Mouse (Mus musculus): ENCODE data around the gene Ell3. TPM values are rescaled to one million over a fixed set of nuclear protein-coding genes. Genes with fewer than 3 reads are reported as not detected.

Ell3 gene
- polyA plus RNA-seq, 1 experiment: not detected

DNA sequence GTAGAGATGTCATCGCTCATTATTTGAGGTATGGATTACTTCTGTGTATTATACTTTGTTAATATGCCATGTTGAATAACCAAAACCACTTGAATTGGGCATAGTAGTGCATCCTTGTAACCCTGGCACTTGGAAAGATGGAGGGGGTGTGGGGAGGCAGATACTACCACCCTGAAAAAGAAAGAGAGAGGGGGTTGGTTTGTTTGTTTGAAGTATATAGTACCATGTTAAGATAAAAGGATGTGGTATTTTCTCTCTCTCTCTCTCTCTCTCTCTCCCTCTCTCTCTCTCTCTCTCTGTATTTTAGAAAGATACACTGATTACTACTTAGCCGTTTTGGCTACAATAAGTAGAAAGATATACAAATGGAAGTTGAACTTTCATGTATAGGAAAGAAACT is 18.2 kb downstream of the Ell3 start:
- TF ChIP-seq GATA1 (IDR thresholded peaks at IDR 0.05; ENCODE audit: borderline replicate concordance, low read length) (no peak), FLI1 (IDR thresholded peaks at IDR 0.05; ENCODE audit: low read length) (no peak)
- no peak overlapping the region for H3K4me3 ChIP-seq (replicated peaks)
- H3K36me3 ChIP-seq (replicated peaks; ENCODE audit: low read length): peaks cover 93% of the 10 kb centered on the region
- H3K4me1 ChIP-seq: peaks cover 13% of the 10 kb centered on the region
- H3K27me3 ChIP-seq (replicated peaks): no peaks in the 10 kb centered on the region
- no peaks in the 10 kb centered on the region for H3K9me3 ChIP-seq

DNA sequence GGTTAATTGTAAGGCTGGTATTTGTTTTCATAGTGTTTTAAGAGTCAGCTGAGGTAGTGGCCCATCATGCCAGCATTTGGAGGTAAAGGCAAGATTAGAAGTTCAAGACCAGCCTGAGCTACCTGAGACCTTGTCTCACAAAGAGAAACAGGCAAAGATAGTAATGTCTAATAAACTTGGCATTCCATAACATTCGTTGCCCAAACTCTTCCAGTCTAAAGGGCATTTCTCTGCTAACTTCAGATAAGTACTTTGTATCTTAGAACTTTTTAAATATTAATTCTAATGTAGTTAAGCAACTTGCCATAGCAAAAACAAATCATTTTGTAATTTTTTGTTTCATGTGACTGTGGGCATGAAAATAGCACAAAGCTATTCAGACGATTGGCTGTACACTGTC is 20.9 kb downstream of the Ell3 start:
- peaks cover 25% of the 10 kb centered on the region for H3K4me1 ChIP-seq
- TF ChIP-seq GATA1 (IDR thresholded peaks at IDR 0.05; ENCODE audit: borderline replicate concordance, low read length): no peak
- no peak overlapping the region for H3K4me3 ChIP-seq (replicated peaks)
- peaks cover 89% of the 10 kb centered on the region for H3K36me3 ChIP-seq (replicated peaks; ENCODE audit: low read length)
- no peaks in the 10 kb centered on the region for H3K27me3 ChIP-seq (replicated peaks)
- H3K9me3 ChIP-seq: no peaks in the 10 kb centered on the region

DNA sequence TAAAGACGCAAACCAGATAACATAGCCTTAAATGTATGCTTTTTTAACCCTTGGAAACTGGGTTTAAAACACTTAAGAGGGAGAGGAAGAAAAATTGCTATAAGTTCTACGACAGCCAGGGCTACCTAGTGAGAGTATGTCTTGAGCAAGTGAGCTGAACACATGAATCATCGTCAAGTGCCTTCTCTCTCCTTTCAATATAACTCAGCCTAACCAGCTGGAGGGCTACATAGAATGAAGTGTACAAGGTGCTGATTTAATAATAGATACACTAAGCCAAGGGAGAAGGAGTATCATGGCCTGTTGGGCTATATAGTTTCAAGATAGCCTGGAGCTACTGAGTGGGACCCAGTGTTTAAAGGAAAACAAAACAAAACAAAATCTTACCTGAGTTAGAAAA is 25.6 kb downstream of the Ell3 start:
- Histone ChIP-seq H3K36me3 (replicated peaks; ENCODE audit: low read length) (peaks cover 72% of the 10 kb centered on the region), H3K4me3 (replicated peaks) (no peak overlapping the region), H3K27me3 (replicated peaks) (no peaks in the 10 kb centered on the region), H3K9me3 (no peaks in the 10 kb centered on the region), H3K4me1 (peaks cover 53% of the 10 kb centered on the region)
- no peak for TF ChIP-seq GATA1 (IDR thresholded peaks at IDR 0.05; ENCODE audit: borderline replicate concordance, low read length)
- TF ChIP-seq FLI1 (IDR thresholded peaks at IDR 0.05; ENCODE audit: low read length): no peak

DNA sequence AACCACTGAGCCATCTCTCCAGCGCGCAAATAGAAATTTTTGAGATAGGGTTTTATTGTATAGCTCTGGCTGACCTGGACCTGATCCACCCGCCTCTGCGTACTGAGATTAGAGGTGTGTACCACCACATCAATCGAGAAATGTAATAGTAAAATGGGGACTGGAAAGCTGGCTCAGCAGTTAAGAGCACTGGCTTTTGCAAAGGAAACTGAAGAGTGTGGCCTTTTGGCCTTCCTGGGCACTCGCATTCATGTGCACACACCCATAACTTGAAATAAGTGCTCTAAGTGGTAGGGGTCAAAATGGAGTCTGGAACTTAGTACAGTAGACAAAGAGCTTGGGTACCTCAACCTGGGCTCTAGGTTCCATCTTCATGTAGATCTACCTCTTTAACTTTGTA is 27.7 kb downstream of the Ell3 start:
- peaks cover 56% of the 10 kb centered on the region for H3K36me3 ChIP-seq (replicated peaks; ENCODE audit: low read length)
- H3K9me3 ChIP-seq: no peaks in the 10 kb centered on the region
- peaks cover 55% of the 10 kb centered on the region for H3K4me1 ChIP-seq
- TF ChIP-seq FLI1 (IDR thresholded peaks at IDR 0.05; ENCODE audit: low read length) (no peak), GATA1 (IDR thresholded peaks at IDR 0.05; ENCODE audit: borderline replicate concordance, low read length) (no peak)
- no peaks in the 10 kb centered on the region for H3K27me3 ChIP-seq (replicated peaks)
- peak overlapping the region; percentile 38 for H3K4me3 ChIP-seq (replicated peaks)

DNA sequence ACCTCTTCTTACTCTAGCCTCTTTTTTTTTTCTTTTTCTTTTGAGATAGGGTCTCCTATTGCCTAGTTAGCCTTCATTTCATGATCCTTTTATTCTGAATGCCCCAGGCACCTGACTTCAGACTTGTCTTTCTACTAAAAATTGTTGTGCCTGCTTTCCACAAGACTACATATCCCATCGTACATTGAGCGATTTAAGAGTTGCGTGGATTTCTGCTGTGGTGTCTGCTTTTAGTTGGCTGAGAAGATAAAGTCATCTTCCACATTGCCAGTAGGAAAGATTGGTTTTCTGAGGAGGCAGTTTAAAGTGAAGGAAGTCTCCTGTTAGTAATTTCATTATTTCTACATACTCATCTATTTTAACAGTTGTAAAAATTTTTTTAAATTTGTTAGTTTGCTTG is 28.5 kb downstream of the Ell3 start:
- Histone ChIP-seq H3K9me3 (no peaks in the 10 kb centered on the region), H3K36me3 (replicated peaks; ENCODE audit: low read length) (peaks cover 52% of the 10 kb centered on the region), H3K4me3 (replicated peaks) (peak overlapping the region; percentile 99), H3K4me1 (peaks cover 53% of the 10 kb centered on the region), H3K27me3 (replicated peaks) (no peaks in the 10 kb centered on the region)
- TF ChIP-seq FLI1 (IDR thresholded peaks at IDR 0.05; ENCODE audit: low read length) (no peak), GATA1 (IDR thresholded peaks at IDR 0.05; ENCODE audit: borderline replicate concordance, low read length) (no peak)

DNA sequence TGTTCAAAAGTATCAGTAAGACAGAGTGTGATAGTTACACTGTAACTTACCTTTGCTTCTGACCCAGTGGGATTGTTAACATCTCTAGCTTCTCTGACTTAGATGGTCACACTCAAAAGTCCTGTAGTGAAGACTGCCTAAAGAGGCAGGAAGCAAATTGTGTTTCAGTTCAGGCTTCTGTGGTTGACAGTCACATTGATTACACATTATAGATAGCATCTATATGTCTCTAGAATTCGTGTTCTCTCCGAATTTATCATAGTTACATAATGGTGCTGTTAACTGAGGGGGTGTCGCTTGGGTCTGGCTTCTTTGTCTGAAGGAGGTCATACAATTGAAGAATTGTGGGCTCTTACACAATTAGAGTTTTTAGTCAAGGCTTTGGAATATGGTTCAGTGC is 29.0 kb downstream of the Ell3 start:
- Histone ChIP-seq H3K4me1 (peaks cover 55% of the 10 kb centered on the region), H3K36me3 (replicated peaks; ENCODE audit: low read length) (peaks cover 53% of the 10 kb centered on the region), H3K27me3 (replicated peaks) (no peaks in the 10 kb centered on the region), H3K9me3 (no peaks in the 10 kb centered on the region), H3K4me3 (replicated peaks) (peak overlapping the region; percentile 99)
- TF ChIP-seq FLI1 (IDR thresholded peaks at IDR 0.05; ENCODE audit: low read length) (no peak), GATA1 (IDR thresholded peaks at IDR 0.05; ENCODE audit: borderline replicate concordance, low read length) (no peak)

DNA sequence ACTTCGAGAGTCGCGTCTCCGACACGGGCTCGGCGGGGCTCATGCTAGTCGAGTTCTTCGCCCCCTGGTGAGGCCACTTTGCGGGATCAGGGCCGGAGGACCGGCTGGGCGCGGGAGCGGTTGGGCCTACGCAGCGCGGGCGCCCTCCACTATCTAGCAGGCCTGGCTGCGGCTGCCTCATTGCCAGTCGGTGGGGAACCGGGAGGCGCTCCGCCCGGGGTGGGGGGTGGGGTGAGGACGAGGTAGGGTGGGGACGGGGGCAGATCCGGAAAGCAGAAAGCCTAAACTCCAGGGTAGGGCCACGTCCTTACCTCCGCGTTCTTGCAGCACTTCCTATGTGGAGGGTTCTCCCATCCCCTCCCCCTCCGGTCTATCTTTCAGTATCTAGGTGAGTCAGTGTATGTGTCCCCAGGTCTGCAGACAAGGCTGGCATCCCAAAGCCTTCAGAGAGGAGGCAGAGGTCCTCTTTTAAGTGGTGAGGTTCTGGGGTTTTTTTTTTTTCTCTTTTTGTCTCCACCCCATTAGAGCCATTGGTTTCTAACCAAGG is 29.9 kb downstream of the Ell3 start:
- Histone ChIP-seq H3K27me3 (replicated peaks) (no peaks in the 10 kb centered on the region), H3K4me3 (replicated peaks) (peak overlapping the region; percentile 99), H3K36me3 (replicated peaks; ENCODE audit: low read length) (peaks cover 46% of the 10 kb centered on the region), H3K4me1 (peaks cover 55% of the 10 kb centered on the region), H3K9me3 (no peaks in the 10 kb centered on the region)
- TF ChIP-seq FLI1 (IDR thresholded peaks at IDR 0.05; ENCODE audit: low read length) (no peak), GATA1 (IDR thresholded peaks at IDR 0.05; ENCODE audit: borderline replicate concordance, low read length) (no peak)

DNA sequence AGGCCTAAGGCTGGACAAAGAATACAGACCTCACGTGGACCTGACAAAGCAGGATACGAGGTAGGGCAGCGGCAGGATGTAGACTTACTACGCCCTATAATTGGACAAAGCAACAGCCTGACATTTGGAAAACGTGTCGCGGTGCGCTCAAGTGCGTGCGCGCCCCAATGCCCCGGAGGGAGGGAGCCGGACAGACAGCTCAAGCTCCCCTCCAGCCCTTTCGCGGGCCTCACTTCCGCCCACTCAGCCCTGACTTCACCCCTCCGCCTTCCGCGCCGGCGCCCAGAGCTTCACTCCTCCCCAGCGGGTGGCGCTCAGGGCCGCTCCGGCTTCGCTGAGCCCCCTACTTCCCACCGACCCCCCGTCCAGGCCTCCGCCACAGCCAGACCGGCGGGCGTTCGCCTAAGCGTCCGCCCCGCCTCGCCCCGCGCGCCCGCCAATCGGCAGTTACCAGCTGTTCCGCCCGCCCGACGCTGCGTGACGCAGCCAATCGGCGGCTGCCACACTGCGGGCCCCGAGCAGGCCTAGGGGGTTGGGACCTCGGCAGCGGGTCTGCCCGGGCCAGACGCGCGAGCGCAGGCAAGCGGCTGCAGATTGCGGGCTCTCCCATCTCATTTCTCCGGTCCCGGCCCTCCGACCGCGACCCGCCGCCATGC is 30.6 kb downstream of the Ell3 start, which contains the start of the genes Pdia3 and Catsper2:
Gene Pdia3 (plus strand): TSS at position 389 of the 656 bp plus-strand sequence.
Gene Catsper2 (minus strand): TSS at position 406 of the 656 bp plus-strand sequence.
- Histone ChIP-seq H3K4me3 (replicated peaks) (peak within 1 kb of the TSS; percentile 99), H3K27me3 (replicated peaks) (no peaks in the 10 kb centered on the region), H3K4me1 (peaks cover 50% of the 10 kb centered on the region), H3K9me3 (no peaks in the 10 kb centered on the region), H3K36me3 (replicated peaks; ENCODE audit: low read length) (peaks cover 39% of the 10 kb centered on the region)
- TF ChIP-seq GATA1 (IDR thresholded peaks at IDR 0.05; ENCODE audit: borderline replicate concordance, low read length): no peak
- TF ChIP-seq FLI1 (IDR thresholded peaks at IDR 0.05; ENCODE audit: low read length): no peak

DNA sequence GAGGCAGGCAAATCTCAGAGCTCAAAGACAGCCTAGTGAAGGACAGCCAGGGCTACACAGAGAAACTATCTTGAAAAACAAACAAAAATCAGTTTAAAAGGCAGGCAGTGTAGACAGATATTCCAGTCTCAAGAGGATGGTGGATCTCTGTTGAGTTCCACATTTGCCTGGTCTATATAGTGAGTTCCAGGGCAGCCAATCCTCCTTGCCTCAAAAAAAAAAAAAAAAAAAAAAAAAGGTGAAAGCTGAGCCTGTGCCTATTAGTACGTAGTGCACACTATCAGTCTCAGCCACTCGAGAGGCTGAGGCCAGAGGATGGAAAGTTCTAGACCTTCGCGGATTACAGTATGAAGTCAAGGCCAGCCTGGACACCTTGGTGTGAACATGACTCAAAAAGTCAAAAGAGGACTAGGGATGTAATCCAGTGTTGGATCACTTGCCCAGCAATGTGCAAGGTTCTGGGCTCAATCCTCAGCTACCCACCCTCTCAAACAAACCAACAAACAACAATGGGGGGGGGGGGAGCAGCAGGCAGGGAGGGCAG is 31.2 kb downstream of the Ell3 start:
- TF ChIP-seq FLI1 (IDR thresholded peaks at IDR 0.05; ENCODE audit: low read length) (no peak), GATA1 (IDR thresholded peaks at IDR 0.05; ENCODE audit: borderline replicate concordance, low read length) (no peak)
- peaks cover 33% of the 10 kb centered on the region for H3K36me3 ChIP-seq (replicated peaks; ENCODE audit: low read length)

DNA sequence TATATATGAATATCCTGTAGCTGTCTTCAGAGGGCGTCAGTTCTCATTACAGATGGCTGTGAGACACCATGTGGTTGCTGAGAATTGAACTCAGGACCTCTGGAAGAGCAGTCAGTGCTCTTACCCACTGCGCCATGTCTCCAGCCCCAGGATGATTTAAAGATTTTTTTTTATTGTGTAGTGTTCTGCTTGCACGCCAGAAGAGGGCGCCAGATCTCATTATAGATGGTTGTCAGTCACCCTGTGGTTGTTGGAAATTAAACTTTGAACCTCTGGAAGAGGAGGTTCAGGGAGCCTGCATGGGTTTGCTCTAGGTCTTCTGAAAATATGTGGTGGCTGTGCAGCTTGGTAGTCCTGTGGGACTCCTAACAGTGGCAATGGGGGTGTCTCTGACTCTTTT is 35.9 kb downstream of the Ell3 start:
- no peak for TF ChIP-seq FLI1 (IDR thresholded peaks at IDR 0.05; ENCODE audit: low read length)
- no peak for TF ChIP-seq GATA1 (IDR thresholded peaks at IDR 0.05; ENCODE audit: borderline replicate concordance, low read length)
- peaks cover 16% of the 10 kb centered on the region; the same call in 1 of the 2 replicates for H3K4me1 ChIP-seq
- no peak overlapping the region for H3K4me3 ChIP-seq (replicated peaks)
- H3K9me3 ChIP-seq: no peaks in the 10 kb centered on the region
- H3K27me3 ChIP-seq (replicated peaks): no peaks in the 10 kb centered on the region
- peaks cover 11% of the 10 kb centered on the region for H3K36me3 ChIP-seq (replicated peaks; ENCODE audit: low read length)

More for the DNA sequence above, 31.2 kb downstream of the Ell3 start:
- Histone ChIP-seq H3K4me1 (peaks cover 44% of the 10 kb centered on the region), H3K9me3 (no peaks in the 10 kb centered on the region), H3K27me3 (replicated peaks) (no peaks in the 10 kb centered on the region), H3K4me3 (replicated peaks) (peak overlapping the region; percentile 99)

Data from megakaryocyte, embryonic 14.5 days (primary cell).